In genomic region chr9:31301107-31301506, GRCm38 (mm10) we compare ENCODE assay signal across 11 mouse cellular contexts. TPM values are rescaled to one million over a fixed set of nuclear protein-coding genes. Genes with fewer than 3 reads are reported as not detected.
DNase-seq lines count a peak whose midpoint lies in the region; ATAC-seq and TF ChIP-seq lines count a peak whose summit lies in the region.
"Had no signal": no experiment of that assay in that cellular context is flagged by ENCODE, and none has a peak within 500 bp of the region (broad histone marks: within the 10 kb centered on the region; RNA-seq: fewer than 3 reads in every experiment).

No protein-coding gene starts in this region.

- TF ChIP-seq CTCF in cerebellum, adult 2 months (IDR thresholded peaks at IDR 0.05; ENCODE audit: borderline replicate concordance, insufficient read depth, low read depth, low read length) = no peak

- DNase-seq in lung, postnatal 25 days (ENCODE audit: low spot score) = peak; percentile 28
- DNase-seq in lung, postnatal 14 days = no peak
- peak; percentile 51 to 53 for DNase-seq in thymus, postnatal 10 days (ENCODE audit: low spot score in 2 of 2)
- DNase-seq in testis, postnatal 10 days (ENCODE audit: low spot score) = no peak
- no peak for DNase-seq in cerebellum, adult 2 months
- DNase-seq: cerebellum, postnatal 25 days had no signal

- no peaks in the 10 kb centered on the region for H3K27me3 ChIP-seq in kidney, embryonic 15.5 days
- H3K27me3 ChIP-seq in cerebellum, adult 2 months (ENCODE audit: control insufficient read depth, insufficient read depth, low read length) = no peaks in the 10 kb centered on the region
- H3K27me3 ChIP-seq: heart, embryonic 13.5 days; limb, embryonic 12.5 days had no signal

- no peak overlapping the region for H3K9ac ChIP-seq in kidney, embryonic 15.5 days
- H3K9ac ChIP-seq: heart, embryonic 13.5 days; limb, embryonic 12.5 days had no signal

- no peaks in the 10 kb centered on the region for H3K4me1 ChIP-seq in kidney, embryonic 15.5 days
- H3K4me1 ChIP-seq in cerebellum, adult 2 months (ENCODE audit: control insufficient read depth, insufficient read depth, low read length) = peaks cover 24% of the 10 kb centered on the region
- H3K4me1 ChIP-seq: limb, embryonic 12.5 days had no signal

- TF ChIP-seq POLR2A in cerebellum, adult 2 months (IDR thresholded peaks at IDR 0.05; ENCODE audit: borderline replicate concordance, insufficient read depth, low read length) = no peak

- WGBS in kidney, embryonic 15.5 days = 80% methylated on average over 5 of the region's 5 CpGs
- WGBS in cerebellum, adult 2 months = 76% methylated on average over 5 of the region's 5 CpGs

- H3K27ac ChIP-seq in kidney, embryonic 15.5 days = no peak overlapping the region
- no peak overlapping the region for H3K27ac ChIP-seq in cerebellum, adult 2 months (ENCODE audit: insufficient read depth, low read length)
- H3K27ac ChIP-seq: limb, embryonic 12.5 days had no signal

- no peak overlapping the region for H3K4me3 ChIP-seq in kidney, embryonic 15.5 days (replicated peaks)
- no peak overlapping the region for H3K4me3 ChIP-seq in cerebellum, adult 2 months (replicated peaks; ENCODE audit: insufficient read depth, low read depth, low read length)
- H3K4me3 ChIP-seq: heart, embryonic 13.5 days; limb, embryonic 12.5 days had no signal

- ATAC-seq in granulocyte monocyte progenitor cell, adult 5-6 weeks (replicated peaks; ENCODE audit: poor library complexity, severe bottlenecking) = peak; percentile 77
- ATAC-seq in megakaryocyte, adult 5-6 weeks (ENCODE audit: poor library complexity, severe bottlenecking) = peak; percentile 86
- no peak for ATAC-seq in kidney, embryonic 15.5 days (replicated peaks; ENCODE audit: low FRiP score)

- no peak overlapping the region for H3K4me2 ChIP-seq in kidney, embryonic 15.5 days
- H3K4me2 ChIP-seq: heart, embryonic 13.5 days; limb, embryonic 12.5 days had no signal

- no peaks in the 10 kb centered on the region for H3K9me3 ChIP-seq in kidney, embryonic 15.5 days (replicated peaks)
- H3K9me3 ChIP-seq: heart, embryonic 13.5 days; limb, embryonic 12.5 days had no signal

- no peaks in the 10 kb centered on the region for H3K36me3 ChIP-seq in kidney, embryonic 15.5 days
- H3K36me3 ChIP-seq: heart, embryonic 13.5 days; limb, embryonic 12.5 days had no signal

RNA-seq across cellular contexts. Expression of gene Prdm10, which starts 20.8 kb away (rescaled TPM):
- 12.4 and 14.1 TPM in 2 replicates for total RNA-seq in granulocyte monocyte progenitor cell, adult 5-6 weeks (2014; fragmentation: Nextera tagmentation)
- total RNA-seq in granulocyte monocyte progenitor cell, adult 5-6 weeks (2017) = 6.4 and 7.3 TPM in 2 replicates
- total RNA-seq in megakaryocyte, adult 5-6 weeks (2015) = 10.4 and 13.3 TPM in 2 replicates
- total RNA-seq in megakaryocyte, adult 5-6 weeks (2017) = 8.3 and 9.4 TPM in 2 replicates
- 4.9 and 5.4 TPM in 2 replicates for polyA plus RNA-seq in kidney, embryonic 15.5 days (2015; fragmentation: Nextera tagmentation; extraction: Ambion mirVana)
- 21.5 and 23.4 TPM in 2 replicates for polyA plus RNA-seq in cerebellum, adult 2 months (2012; rRNA removed)

Comparison
In these comparisons a context has a peak if more than half of its experiments do, and no peak if none do; other contexts are left out.
1. DNase-seq: peak in lung, postnatal 25 days (single experiment) and thymus, postnatal 10 days (2 of 2); none in lung, postnatal 14 days (single experiment), testis, postnatal 10 days (single experiment) and cerebellum, adult 2 months (0 of 2).